Mouse (Mus musculus) olfactory bulb, adult 2 months (tissue): ENCODE results near the gene Reep1. TPM values are rescaled to one million over a fixed set of nuclear protein-coding genes. Genes with fewer than 3 reads are reported as not detected.

Experiments used
- H3K27ac ChIP-seq: fragments of 200-500 bp; 2 replicates; pipeline ENCODE4 v1.5.1; 2012; ENCODE audit warnings: low read depth, low read length; ENCODE audit not compliant: insufficient read depth
- H3K4me1 ChIP-seq: fragments of 200-500 bp; 2 replicates; pipeline ENCODE4 v1.6.1; 2012; ENCODE audit warnings: low read length; ENCODE audit not compliant: control insufficient read depth, insufficient read depth
- H3K4me3 ChIP-seq: fragments of 200-500 bp; 2 replicates; pipeline ENCODE4 v1.5.1; 2012; ENCODE audit warnings: mild to moderate bottlenecking, low read depth, low read length, moderate library complexity; ENCODE audit not compliant: insufficient read depth
- CTCF ChIP-seq: fragments of 200-500 bp; IDR thresholded peaks from 2 replicates; pipeline ENCODE4 v1.5.1; 2012; ENCODE audit warnings: low read depth, mild to moderate bottlenecking, low read length, moderate library complexity; ENCODE audit not compliant: insufficient read depth
- POLR2A ChIP-seq: fragments of 200-500 bp; IDR thresholded peaks from 2 replicates; pipeline ENCODE4 v1.6.1; 2012; ENCODE audit warnings: mild to moderate bottlenecking, low read depth, low read length, moderate library complexity; ENCODE audit not compliant: insufficient read depth
- WGBS: fragments of 180-500 bp; shearing (Covaris S2); methylation state at CpG from one replicate; pipeline ENCODE4 v1.1.7; 2018; 5-methylcytosine and 5-hydroxymethylcytosine counted together
- polyA plus RNA-seq: library from polyadenylated mRNA; stranded (reverse); fragments of >200 nt; gene quantifications from 2 replicates; pipeline ENCODE4 v1.2.4, GENCODE M21; 2012; ENCODE audit warnings: low replicate concordance; ENCODE audit not compliant: missing spikeins, insufficient read depth, insufficient read length

The Reep1 gene
- polyA plus RNA-seq, 1 experiment = not detected

DNA sequence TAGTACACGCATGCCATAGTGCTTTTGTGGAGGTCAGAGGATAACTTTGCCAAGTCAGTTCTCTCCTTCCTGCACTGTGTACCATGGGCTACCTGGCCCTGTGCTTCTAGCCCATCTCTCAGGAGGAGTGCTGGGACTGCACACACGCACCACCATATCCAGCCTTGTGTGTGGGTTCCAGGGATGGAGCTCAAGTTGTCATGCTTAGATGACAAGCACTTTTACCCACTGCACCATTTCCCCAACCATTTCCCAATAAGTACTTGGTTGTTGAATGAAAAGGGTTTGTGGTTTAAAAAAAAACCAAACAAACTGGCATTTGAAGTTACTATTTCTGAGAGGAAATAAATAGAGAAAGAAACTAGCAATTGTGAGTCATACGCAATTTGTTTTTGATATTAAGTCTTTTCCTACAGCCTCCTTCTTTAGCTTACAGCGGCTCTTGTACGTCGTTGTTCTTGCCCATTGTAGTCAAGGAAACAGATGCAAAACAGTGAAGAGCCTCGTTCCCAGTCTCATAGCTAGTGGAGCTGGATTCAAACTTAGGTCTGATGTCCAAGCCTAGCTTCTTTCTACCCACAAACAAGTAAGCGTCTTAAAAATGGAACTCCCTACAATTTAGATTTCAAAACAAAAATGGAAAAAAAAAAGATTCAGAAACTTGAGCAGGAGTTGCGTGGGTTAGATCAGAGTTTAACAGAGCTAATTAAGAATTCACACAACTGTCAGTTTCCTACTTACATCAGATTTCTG lies 38.3 kb downstream of the Reep1 start:
- Histone ChIP-seq H3K27ac (peak overlapping the region; percentile 68), H3K4me1 (peaks cover 28% of the 10 kb centered on the region), H3K4me3 (no peak overlapping the region)
- TF ChIP-seq POLR2A = no peak
- TF ChIP-seq CTCF = no peak
- 40% methylated on average over 9 of the region's 9 CpGs for WGBS

DNA sequence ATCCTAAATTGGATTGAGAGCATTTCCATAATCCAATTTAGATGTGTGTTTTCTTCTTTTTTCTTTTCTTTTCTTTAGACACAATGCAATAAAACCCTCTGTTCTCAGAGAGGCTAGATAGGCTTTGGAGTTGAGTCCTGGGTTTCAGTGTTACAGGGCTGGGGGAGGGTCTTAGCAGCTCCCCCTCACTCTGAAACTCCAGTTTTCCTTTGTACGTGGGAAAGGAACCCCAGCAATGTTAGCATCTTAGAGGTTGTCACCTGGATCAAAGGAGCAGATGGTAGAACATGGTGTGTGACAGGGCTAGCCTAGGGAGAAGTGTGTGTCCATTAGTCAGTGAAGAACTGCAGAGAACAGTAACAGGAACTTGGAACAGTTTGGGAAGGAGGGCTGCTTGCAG lies 38.9 kb downstream of the Reep1 start:
- H3K4me3 ChIP-seq = no peak overlapping the region
- TF ChIP-seq CTCF (no peak), POLR2A (no peak)
- H3K27ac ChIP-seq = no peak overlapping the region
- peaks cover 23% of the 10 kb centered on the region for H3K4me1 ChIP-seq
- WGBS = 48% methylated on average over 1 of the region's 1 CpGs

DNA sequence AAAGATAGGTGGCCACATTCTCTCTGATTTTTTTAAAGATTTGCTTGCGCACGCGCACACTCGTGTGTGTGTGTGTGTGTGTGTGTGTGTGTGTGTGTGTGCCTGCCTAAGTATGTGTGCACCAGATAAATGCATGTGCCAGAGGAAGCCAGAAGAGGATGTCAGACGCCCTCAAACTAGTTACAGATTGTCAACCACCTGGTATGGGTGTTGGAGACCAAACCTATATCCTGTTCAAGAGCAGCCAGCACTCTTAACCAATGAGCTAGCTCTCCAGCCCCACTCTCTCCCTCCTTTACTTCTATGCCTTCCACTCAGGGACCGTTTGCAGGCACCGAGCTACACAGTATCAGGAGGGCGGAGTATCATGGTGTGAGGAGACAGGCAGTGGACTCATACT lies 39.5 kb downstream of the Reep1 start:
- H3K27ac ChIP-seq = no peak overlapping the region
- peaks cover 23% of the 10 kb centered on the region for H3K4me1 ChIP-seq
- no peak for TF ChIP-seq POLR2A
- TF ChIP-seq CTCF = no peak
- 87% methylated on average over 8 of the region's 8 CpGs for WGBS
- no peak overlapping the region for H3K4me3 ChIP-seq

DNA sequence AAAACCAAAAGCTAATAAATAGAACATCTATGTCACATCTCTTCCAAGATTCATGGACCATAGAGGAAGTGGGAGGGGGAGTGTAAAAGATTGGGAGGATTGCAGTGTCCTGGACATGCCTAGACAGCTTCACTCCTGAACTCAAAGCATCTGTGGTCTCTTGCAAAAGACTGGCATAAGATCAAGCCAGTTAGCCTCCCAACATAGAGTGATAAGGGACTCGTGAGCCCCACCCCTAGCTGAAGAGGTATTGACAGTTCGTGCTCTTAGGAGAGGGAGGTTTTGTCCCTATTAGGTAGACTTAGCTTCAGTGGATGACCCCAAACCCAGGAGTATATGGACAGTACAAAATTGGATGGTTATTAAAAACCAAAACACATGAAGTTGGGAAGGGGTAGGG lies 44.2 kb downstream of the Reep1 start:
- WGBS = 83% methylated on average over 2 of the region's 2 CpGs
- no peak overlapping the region for H3K27ac ChIP-seq

DNA sequence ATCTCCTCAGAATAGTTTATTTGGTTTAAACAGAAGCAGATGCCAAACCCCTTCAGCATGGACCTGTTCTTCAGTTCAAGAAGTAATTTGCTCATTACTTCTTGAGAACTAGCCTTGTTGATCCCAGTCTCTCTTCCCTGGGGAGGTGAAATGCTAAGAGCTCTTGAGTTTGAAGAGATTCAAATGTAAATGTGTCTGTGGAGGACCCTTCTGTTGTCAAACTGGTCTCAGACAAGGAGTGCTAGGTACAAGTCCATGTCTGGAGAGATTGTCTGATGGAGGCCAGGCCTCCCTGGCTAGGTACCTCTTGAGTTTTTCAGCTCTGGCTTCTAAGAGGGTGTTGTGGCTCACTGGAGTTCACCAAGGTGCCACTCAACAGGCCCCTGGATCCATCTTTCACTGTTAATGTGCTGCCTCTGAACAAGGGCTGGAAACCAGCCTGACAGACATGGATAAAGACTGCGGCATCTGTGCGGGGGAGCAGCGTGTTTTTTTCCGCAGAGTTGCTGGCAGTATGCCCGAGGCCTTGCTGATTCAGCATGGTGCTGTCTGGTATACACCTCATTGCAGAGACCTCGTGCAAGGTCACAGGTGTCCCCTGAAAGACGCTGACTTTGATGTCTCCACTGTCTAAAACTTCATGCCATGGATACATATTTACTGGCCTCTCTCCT lies 45.6 kb downstream of the Reep1 start:
- Histone ChIP-seq H3K27ac (peak overlapping the region; percentile 32; the same call in 1 of the 2 replicates), H3K4me3 (no peak overlapping the region), H3K4me1 (peaks cover 26% of the 10 kb centered on the region)
- WGBS = 31% methylated on average over 7 of the region's 7 CpGs
- no peak for TF ChIP-seq CTCF
- no peak for TF ChIP-seq POLR2A

More for the DNA sequence above, 44.2 kb downstream of the Reep1 start:
- H3K4me3 ChIP-seq = no peak overlapping the region
- H3K4me1 ChIP-seq = peaks cover 25% of the 10 kb centered on the region
- TF ChIP-seq CTCF (no peak), POLR2A (no peak)

DNA sequence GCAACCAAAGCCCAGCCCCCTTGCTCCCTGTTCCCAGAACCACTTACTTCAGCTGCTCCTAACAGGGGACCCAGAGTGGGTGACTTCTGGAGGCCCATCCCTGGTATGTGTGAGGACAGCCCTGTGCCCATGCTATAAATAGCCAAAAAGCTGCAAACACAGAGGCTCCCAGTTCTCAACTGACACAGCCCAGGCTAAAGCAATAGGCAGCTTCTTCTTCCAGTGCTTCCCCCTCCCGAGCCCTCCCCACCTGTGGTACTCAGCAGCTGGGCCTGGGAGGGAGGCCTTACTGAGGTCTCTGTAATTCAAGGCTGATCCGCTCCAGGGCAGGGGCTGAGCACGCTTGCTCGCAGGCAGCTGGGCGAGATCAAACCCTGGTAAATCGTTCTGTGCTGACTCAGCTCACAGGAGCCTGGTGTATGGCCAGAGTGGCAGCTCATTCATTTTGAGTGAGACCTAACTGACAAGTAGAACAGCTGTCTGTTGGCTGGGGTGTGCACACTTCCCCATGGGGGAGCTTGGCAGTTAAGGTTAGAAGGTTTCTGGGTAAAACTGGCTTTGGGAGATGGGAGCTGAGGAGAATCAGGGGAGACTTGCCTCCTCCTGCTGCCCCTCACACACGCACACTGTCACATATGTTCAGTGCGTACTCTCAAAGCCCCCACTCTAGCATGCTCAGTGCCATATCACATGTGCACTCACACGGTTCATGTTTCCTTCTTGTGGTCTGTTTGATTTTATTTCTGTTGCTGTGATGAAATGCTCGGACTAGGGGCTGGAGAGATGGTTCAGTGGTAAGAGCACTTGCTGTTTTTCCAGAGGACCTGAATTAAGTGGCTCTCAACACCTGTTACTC lies 49.9 kb downstream of the Reep1 start:
- peak overlapping the region; percentile 82 for H3K27ac ChIP-seq
- peaks cover 33% of the 10 kb centered on the region for H3K4me1 ChIP-seq
- no peak overlapping the region for H3K4me3 ChIP-seq
- no peak for TF ChIP-seq POLR2A
- TF ChIP-seq CTCF = no peak
- 38% methylated on average over 10 of the region's 10 CpGs for WGBS

DNA sequence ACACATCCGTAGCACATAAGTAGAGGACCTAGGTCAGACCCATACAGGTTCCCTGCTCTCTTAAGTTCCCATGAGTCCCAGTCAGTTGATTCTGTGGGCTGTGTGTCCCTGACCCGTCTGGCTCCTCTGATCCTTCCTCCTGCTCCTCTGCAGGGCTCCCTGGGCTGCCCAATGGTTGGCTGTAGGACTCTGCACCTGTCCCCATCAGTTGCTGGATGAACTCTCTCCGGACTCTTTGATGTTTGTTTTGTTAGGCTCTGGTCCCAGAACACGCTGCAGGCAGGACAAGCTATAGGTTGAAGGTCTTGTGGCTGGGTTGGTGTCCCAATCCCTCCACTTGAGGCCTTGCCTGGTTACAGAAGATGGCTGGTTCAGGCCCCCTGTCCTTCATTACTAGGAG lies 51.4 kb downstream of the Reep1 start:
- WGBS = 83% methylated on average over 4 of the region's 4 CpGs
- TF ChIP-seq POLR2A = no peak
- TF ChIP-seq CTCF = no peak
- H3K4me3 ChIP-seq = no peak overlapping the region
- H3K4me1 ChIP-seq = peaks cover 23% of the 10 kb centered on the region
- no peak overlapping the region for H3K27ac ChIP-seq

DNA sequence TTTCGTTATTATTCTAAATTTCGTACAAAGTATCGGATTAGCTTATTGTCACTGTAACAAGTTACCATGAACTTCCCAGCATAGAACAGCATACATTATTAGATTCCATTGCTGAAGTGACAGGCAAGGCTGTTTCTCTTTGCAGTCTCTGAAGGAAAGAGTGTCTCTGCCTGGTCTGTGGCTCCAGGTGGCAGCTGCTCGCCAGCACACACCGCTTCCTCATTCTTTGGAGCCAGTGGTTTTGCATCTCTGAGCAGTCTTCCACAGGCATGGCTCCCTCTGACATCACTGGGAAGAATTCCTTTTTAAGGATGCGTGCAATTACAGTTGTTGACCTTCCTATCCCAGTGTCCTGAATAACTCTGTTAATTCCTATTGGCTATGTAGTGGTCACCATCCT lies 52.7 kb downstream of the Reep1 start:
- H3K4me3 ChIP-seq = no peak overlapping the region
- 89% methylated on average over 6 of the region's 6 CpGs for WGBS
- no peak for TF ChIP-seq CTCF
- TF ChIP-seq POLR2A = no peak
- H3K4me1 ChIP-seq = peaks cover 20% of the 10 kb centered on the region
- H3K27ac ChIP-seq = no peak overlapping the region

DNA sequence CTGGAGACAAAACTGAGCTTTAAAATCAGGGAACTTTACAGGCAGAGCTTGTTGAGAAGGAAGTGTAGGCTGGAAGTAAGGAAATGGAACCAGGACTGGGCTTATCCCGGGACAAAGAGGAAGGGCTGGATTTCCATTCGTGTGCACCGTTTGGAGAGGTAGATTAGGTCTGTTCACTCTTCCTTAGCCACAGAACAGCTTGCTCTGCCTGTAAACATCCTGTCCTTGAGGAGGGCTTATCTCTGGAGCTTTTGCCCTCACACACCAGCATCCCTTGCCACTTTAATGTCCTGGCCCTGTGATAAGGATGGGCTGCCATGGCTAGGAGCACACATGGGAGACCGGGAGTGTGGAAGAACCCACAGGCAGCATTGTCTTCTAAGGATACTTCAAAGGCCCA lies 60.4 kb downstream of the Reep1 start:
- Histone ChIP-seq H3K27ac (no peak overlapping the region), H3K4me1 (peaks cover 4% of the 10 kb centered on the region), H3K4me3 (no peak overlapping the region)
- 79% methylated on average over 4 of the region's 4 CpGs for WGBS
- no peak for TF ChIP-seq POLR2A
- TF ChIP-seq CTCF = no peak
